Mouse (Mus musculus): ENCODE measurements at regions not wholly inside any gene's neighbourhood (a gene's known extent, or its start where the extent isn't known, plus 50 kb on each side); places are given as distances from the start of the nearest gene placed in this dataset.

DNA sequence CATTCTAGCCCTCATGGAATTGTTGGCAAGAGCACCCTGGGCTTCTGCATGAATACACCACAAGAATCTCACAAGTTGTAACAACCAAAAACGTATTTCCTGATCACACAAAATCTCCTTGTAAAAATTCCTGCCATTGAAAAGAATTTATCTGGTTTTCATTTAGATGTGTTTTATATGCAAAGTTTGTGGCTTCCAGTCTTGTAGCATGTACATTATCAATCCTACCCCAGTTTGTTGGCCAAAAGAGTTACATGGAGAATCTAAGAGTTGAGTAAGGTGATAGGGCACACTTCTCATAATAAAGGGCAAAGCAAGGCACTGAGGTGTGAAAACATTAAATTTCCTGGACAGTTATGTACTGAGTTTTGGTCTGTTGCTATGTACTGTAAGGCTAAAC, 1361.0 kb downstream of the Zfp704 start:
- TF ChIP-seq POLR2A (IDR thresholded peaks at IDR 0.05; ENCODE audit: insufficient read length, low read depth), result no peak
- no peak for TF ChIP-seq TCF12 (IDR thresholded peaks at IDR 0.05; ENCODE audit: insufficient read depth, poor library complexity, severe bottlenecking)
- TF ChIP-seq CEBPB (IDR thresholded peaks at IDR 0.05; ENCODE audit: insufficient read depth, poor library complexity, severe bottlenecking), result no peak
- no peak for TF ChIP-seq POLR2AphosphoS2 (IDR thresholded peaks at IDR 0.05; ENCODE audit: insufficient read length, low read depth)
- TF ChIP-seq MAX (IDR thresholded peaks at IDR 0.05; ENCODE audit: low read depth), result no peak
- no peak for TF ChIP-seq USF1 (IDR thresholded peaks at IDR 0.05; ENCODE audit: low read depth)
- no peak for TF ChIP-seq MYOG (IDR thresholded peaks at IDR 0.05; ENCODE audit: control insufficient read depth in 1 of 3, insufficient read depth in 1 of 3, insufficient read length in 2 of 3, low read depth in 2 of 3)
- TF ChIP-seq MYOD1 (IDR thresholded peaks at IDR 0.05; ENCODE audit: control insufficient read depth in 1 of 3, insufficient read length in 2 of 3, low read depth in 2 of 3), result no peak
- no peak for TF ChIP-seq E2F4 (IDR thresholded peaks at IDR 0.05; ENCODE audit: insufficient read depth)
- TF ChIP-seq REST (IDR thresholded peaks at IDR 0.05; ENCODE audit: insufficient read depth, insufficient read length), result no peak
- TF ChIP-seq TCF3 (IDR thresholded peaks at IDR 0.05; ENCODE audit: insufficient read length, low read depth), result no peak

Measured in myocyte (in vitro differentiated cells).